Mouse (Mus musculus) neural tube, embryonic 11.5 days (tissue): ENCODE measurements around the gene Tigit. TPM values are rescaled to one million over a fixed set of nuclear protein-coding genes. Genes with fewer than 3 reads are reported as not detected.

Source experiments
- ATAC-seq: fragments of 200-750 bp; cut with Nextera tagmentation; 2 replicates; pipeline ENCODE4 v1.8.0; 2017; ENCODE audit warnings: moderate number of reproducible peaks, mild to moderate bottlenecking, moderate TSS enrichment, moderate library complexity; ENCODE audit not compliant: insufficient read depth, low FRiP score, low TSS enrichment
- DNase-seq: peaks from one replicate; pipeline ENCODE4 v3.0.0-alpha.2; 2015; ENCODE audit warnings: low spot score
- H3K27ac ChIP-seq: fragments of 300-500 bp; sonication (generic); 2 replicates; pipeline ENCODE4 v1.5.1; 2014; ENCODE audit warnings: low read depth, mild to moderate bottlenecking, low read length
- H3K27me3 ChIP-seq: fragments of 300-500 bp; sonication (generic); 2 replicates; pipeline ENCODE4 v1.6.1; 2014; ENCODE audit warnings: mild to moderate bottlenecking, low read length, mixed read lengths; ENCODE audit not compliant: control insufficient read depth, insufficient read depth
- H3K36me3 ChIP-seq: fragments of 300-500 bp; sonication (generic); 2 replicates; pipeline ENCODE4 v1.6.1; 2014; ENCODE audit warnings: mild to moderate bottlenecking, low read length, moderate library complexity, mixed read lengths; ENCODE audit not compliant: control insufficient read depth, insufficient read depth
- H3K4me1 ChIP-seq: fragments of 300-500 bp; sonication (generic); 2 replicates; pipeline ENCODE4 v1.6.1; 2014; ENCODE audit warnings: low read length, mixed read lengths; ENCODE audit not compliant: control insufficient read depth, insufficient read depth
- H3K4me2 ChIP-seq: fragments of 300-500 bp; sonication (generic); 2 replicates; pipeline ENCODE4 v1.6.1; 2014; ENCODE audit warnings: low read depth, mild to moderate bottlenecking, moderate library complexity
- H3K4me3 ChIP-seq: fragments of 300-500 bp; sonication (generic); 2 replicates; pipeline ENCODE4 v1.5.1; 2014; ENCODE audit warnings: low read depth, low read length
- H3K9ac ChIP-seq: fragments of 300-500 bp; sonication (generic); 2 replicates; pipeline ENCODE4 v1.6.1; 2014; ENCODE audit warnings: mild to moderate bottlenecking, low read length
- H3K9me3 ChIP-seq: fragments of 300-500 bp; sonication (generic); 2 replicates; pipeline ENCODE4 v1.6.1; 2016; ENCODE audit warnings: low read length; ENCODE audit not compliant: control insufficient read depth
- WGBS: fragments of 180-500 bp; shearing (Covaris S2); extraction: QIAGEN DNeasy Blood & Tissue Kit; methylation state at CpG from one replicate; pipeline ENCODE4 v1.1.7; 2014; 5-methylcytosine and 5-hydroxymethylcytosine counted together
- polyA plus RNA-seq: library from polyadenylated mRNA; unstranded; fragments of >200 nt; fragmentation: Nextera tagmentation; extraction: Ambion mirVana; gene quantifications from 2 replicates; pipeline ENCODE4 v1.2.1, GENCODE M21; 2014

The Tigit gene
- polyA plus RNA-seq, 1 experiment from 2014 or later, result not detected

DNA sequence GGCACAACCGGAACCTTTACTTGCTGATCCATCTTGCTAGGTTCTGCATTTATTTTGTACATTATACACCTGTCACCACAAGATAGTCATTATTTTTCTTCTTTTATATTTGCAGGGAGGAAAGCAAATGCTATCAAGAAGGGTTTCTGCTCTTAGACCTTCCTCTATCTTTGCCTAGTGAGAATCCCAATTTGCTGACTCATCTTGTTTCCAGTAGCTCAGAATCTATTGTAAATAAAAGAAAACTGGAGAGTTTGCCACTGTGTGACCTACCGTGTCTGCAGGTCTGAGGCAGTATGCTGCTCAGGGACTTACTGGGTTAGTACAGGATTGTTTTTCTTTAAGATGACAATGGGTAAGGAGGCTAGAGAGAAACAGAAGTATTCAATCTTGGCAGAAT, 24.0 kb upstream of the Tigit start:
- WGBS, result 89% methylated on average over 2 of the region's 2 CpGs
- DNase-seq (no peak), ATAC-seq (no peak)
- no peak overlapping the region for H3K27ac ChIP-seq
- no peaks in the 10 kb centered on the region for H3K9me3 ChIP-seq
- no peaks in the 10 kb centered on the region for H3K4me1 ChIP-seq
- no peaks in the 10 kb centered on the region for H3K36me3 ChIP-seq
- no peaks in the 10 kb centered on the region for H3K27me3 ChIP-seq
- no peak overlapping the region for H3K9ac ChIP-seq
- no peak overlapping the region for H3K4me2 ChIP-seq
- H3K4me3 ChIP-seq, result no peak overlapping the region

DNA sequence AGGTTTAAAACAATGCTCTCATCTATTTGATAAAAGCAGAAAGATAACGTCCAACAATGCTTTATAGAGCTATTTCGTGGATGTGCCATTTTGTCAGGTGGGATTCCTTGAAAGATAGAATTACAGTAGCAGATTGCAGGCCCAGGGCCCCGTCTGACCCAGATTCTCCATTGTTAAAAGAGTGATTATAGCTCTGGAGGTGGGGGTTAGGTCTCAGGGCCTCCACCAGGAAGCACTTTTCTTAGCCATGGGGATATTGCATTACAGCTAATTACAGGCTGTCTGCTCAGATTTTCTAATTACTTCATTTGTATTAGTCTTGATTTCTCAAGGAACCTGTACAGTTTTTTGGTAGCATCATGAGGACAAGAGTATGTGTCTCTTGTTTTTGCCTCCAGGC, 10.5 kb upstream of the Tigit start:
- Histone ChIP-seq H3K4me3 (no peak overlapping the region), H3K9ac (no peak overlapping the region), H3K9me3 (no peaks in the 10 kb centered on the region), H3K27me3 (no peaks in the 10 kb centered on the region), H3K4me1 (no peaks in the 10 kb centered on the region), H3K27ac (no peak overlapping the region), H3K4me2 (no peak overlapping the region), H3K36me3 (no peaks in the 10 kb centered on the region)
- ATAC-seq (no peak), DNase-seq (no peak)
- 76% methylated on average over 3 of the region's 3 CpGs for WGBS

DNA sequence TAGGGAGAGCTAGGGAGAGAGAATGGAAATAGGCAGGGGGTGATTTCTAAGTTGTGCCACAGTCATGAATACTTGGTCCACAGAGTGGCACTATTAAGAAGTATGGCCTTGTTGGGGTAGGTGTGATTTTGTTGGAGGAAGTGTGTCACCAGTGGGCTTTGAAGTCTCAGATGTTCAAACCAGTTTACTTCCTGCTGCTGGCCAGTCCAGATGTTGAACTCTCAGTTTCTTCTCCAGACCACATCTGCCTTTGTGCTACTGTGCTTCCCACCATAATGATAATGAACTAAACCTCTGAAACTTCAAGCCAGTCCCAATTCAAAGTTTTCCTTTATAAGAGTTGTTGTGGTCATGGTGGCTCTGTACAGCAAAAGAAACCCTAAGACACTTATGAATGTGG, 8.8 kb upstream of the Tigit start:
- Histone ChIP-seq H3K27ac (no peak overlapping the region), H3K4me1 (no peaks in the 10 kb centered on the region)
- ATAC-seq, result no peak

DNA sequence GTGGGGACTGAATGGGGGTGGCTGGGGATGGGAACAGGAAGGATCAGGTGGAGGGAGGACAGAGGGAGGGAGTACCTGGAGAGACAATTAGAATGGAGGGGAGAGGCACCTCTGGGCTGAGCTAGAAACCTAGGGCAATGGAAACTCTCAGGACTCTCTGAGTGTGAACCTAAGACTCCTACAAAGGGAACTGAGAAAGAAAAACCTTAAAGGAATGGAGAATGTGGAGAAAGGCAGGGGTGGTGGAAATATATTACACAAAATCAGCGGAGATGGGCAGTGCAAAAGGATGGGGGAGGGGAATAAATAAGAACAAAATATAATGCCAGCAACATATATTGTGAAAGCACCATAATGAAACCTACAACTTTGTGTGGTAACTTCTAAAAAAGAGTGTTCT, 8.0 kb upstream of the Tigit start:
- no peak for DNase-seq
- 85% methylated on average over 1 of the region's 1 CpGs for WGBS
- no peak overlapping the region for H3K4me2 ChIP-seq

More for the DNA sequence above, 8.8 kb upstream of the Tigit start:
- Histone ChIP-seq H3K27me3 (no peaks in the 10 kb centered on the region), H3K36me3 (no peaks in the 10 kb centered on the region), H3K4me2 (no peak overlapping the region), H3K9ac (no peak overlapping the region), H3K9me3 (no peaks in the 10 kb centered on the region), H3K4me3 (no peak overlapping the region)
- no peak for DNase-seq

DNA sequence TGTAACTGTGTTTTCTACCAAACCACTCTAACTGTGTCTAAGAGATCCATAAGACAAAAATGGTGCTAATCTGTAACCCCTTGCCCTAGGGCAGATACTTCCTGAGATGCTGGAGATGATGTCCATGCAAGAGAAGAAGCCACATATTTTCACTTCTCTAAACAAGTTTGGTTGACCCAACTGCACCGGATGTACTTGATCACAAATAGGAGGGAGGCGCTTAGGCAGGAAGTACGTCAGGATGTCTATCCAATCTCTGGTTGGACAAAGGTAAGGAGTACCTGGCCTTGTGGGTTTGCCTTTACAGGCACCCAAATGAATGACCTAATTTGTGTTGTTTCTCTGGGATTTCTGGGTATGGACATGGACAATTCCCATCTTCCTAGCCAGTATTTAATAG, 4.3 kb upstream of the Tigit start:
- no peak for ATAC-seq
- Histone ChIP-seq H3K27me3 (no peaks in the 10 kb centered on the region), H3K9ac (no peak overlapping the region), H3K4me1 (no peaks in the 10 kb centered on the region), H3K4me2 (no peak overlapping the region), H3K9me3 (no peaks in the 10 kb centered on the region), H3K36me3 (no peaks in the 10 kb centered on the region), H3K27ac (no peak overlapping the region), H3K4me3 (no peak overlapping the region)
- no peak for DNase-seq
- WGBS, result 98% methylated on average over 3 of the region's 3 CpGs

More for the DNA sequence above, 8.0 kb upstream of the Tigit start:
- Histone ChIP-seq H3K9ac (no peak overlapping the region), H3K27ac (no peak overlapping the region), H3K4me3 (no peak overlapping the region), H3K27me3 (no peaks in the 10 kb centered on the region), H3K4me1 (no peaks in the 10 kb centered on the region), H3K9me3 (no peaks in the 10 kb centered on the region), H3K36me3 (no peaks in the 10 kb centered on the region)
- no peak for ATAC-seq

DNA sequence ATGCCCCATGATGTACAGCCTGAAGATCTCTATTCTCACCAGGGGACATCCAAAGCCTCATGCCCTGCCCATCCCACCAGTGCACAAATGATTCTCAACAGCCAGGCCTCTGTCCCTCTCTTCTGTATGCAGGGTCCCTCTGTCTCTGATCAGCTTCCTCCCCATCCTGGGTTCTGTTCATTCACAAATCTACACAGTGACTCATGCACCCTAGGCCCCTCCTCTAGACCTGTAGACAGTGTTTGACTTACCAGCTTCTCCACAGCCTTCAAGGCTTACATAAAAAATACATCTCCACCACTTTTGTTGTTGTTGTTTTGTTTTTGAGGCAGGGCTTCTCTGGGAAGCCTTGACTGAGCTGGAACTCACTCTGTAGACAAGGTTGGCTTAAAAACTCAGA, 915 bp upstream of the Tigit start:
- H3K4me3 ChIP-seq, result no peak overlapping the region
- no peak overlapping the region for H3K4me2 ChIP-seq
- no peak overlapping the region for H3K9ac ChIP-seq
- no peaks in the 10 kb centered on the region for H3K4me1 ChIP-seq
- H3K36me3 ChIP-seq, result no peaks in the 10 kb centered on the region
- no peak overlapping the region for H3K27ac ChIP-seq
- DNase-seq (no peak), ATAC-seq (no peak)
- no peaks in the 10 kb centered on the region for H3K9me3 ChIP-seq
- H3K27me3 ChIP-seq, result no peaks in the 10 kb centered on the region

DNA sequence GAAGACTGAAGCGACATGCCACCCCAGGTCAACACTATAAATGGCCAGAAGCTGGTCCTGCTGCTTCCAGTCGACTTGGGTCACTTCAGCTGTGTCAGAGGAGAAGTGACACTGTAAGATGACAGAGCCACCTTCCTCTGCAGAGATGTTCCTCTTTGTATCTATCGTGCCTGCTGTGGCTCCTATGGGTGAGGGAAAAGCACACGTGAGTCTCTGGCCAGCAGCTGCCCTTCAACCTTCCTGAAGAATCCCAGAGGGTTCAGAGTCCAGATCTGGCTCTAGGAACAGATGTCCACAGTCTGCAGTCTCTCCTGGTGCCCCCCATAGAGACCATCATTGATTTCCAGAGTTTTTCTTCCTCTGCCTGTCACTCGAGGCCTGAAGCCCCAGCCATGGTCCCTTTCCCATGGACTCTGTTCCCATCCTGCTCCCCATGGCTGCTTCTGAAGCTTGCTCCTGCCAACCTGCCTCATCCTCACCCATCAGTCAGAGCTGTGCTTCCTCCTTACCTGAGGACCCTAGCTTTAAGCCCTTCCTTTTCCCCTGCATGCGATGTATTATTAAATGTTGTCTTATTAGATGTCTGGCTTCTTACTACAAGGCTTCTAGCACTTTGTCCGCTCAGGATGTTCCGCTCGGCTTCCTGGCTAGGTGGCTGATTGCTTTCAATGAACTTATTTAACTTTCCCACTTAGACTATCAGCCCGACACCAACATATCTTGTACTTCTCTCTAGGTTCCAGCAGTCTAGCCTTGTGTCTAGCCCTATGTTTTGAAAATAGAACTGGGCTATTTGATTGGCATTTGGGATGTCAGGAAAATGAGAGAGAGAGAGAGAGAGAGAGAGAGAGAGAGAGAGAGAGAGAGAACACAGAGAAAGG, 1.6 kb downstream of the Tigit start:
- Histone ChIP-seq H3K4me1 (no peaks in the 10 kb centered on the region), H3K9ac (no peak overlapping the region), H3K27me3 (no peaks in the 10 kb centered on the region), H3K9me3 (no peaks in the 10 kb centered on the region), H3K4me2 (no peak overlapping the region), H3K4me3 (no peak overlapping the region), H3K27ac (no peak overlapping the region), H3K36me3 (no peaks in the 10 kb centered on the region)
- DNase-seq, result no peak
- ATAC-seq, result no peak
- whole genome bisulfite sequencing, result 87% methylated on average over 10 of the region's 10 CpGs

DNA sequence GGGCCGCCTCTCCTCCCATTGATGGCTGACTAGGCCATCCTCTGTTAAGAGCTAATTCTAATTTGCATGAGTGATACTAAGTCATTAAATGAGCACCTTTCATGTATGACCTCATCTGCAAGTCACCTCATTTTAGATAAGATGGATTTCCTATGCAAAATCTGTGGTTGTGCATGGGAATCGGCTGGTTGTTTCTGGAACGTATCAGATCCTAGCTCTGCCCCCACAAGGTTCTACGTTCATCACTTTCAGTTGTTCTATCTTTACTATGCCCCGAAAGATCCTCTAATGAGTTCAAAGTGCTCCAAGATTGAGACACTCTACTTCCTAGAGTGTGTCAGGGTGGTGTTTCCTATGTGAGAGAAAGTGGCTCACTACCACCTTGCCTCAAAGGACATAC, 2.4 kb downstream of the Tigit start:
- 96% methylated on average over 5 of the region's 5 CpGs for WGBS
- H3K9ac ChIP-seq, result no peak overlapping the region
- no peak overlapping the region for H3K27ac ChIP-seq
- H3K4me2 ChIP-seq, result no peak overlapping the region
- H3K27me3 ChIP-seq, result no peaks in the 10 kb centered on the region
- no peaks in the 10 kb centered on the region for H3K36me3 ChIP-seq
- H3K4me1 ChIP-seq, result no peaks in the 10 kb centered on the region
- DNase-seq (no peak), ATAC-seq (no peak)
- H3K4me3 ChIP-seq, result no peak overlapping the region
- no peaks in the 10 kb centered on the region for H3K9me3 ChIP-seq

DNA sequence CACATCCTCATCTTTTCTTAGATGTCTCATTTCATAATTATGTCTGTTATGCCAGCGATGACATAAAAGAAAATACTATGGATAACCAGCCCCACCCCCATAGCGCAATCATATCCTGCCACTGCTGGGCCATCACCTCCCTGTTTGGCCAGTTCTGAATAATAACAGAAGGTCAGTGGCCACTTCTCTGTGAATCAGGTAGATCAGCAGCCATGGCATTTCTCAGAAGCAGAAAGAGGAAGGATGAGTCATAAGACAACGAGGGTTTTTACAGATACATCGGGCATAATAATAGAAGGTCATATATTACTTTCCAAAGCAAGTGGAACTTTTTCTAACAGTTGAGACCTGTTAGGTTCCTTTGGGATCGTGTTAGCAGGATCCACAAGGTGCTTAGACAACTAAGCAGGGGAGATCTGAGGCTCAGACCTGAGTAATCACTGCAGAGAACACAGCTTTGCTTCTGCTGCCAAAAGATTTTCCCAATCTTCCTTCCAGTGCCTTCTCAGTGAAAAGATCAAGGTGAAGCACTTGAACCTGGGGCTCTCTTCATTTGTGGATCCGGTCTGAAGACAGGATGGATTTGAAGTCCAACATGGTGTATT, 8.7 kb downstream of the Tigit start:
- Histone ChIP-seq H3K27ac (no peak overlapping the region), H3K9me3 (no peaks in the 10 kb centered on the region), H3K4me2 (no peak overlapping the region), H3K4me3 (no peak overlapping the region), H3K27me3 (no peaks in the 10 kb centered on the region), H3K9ac (no peak overlapping the region), H3K36me3 (no peaks in the 10 kb centered on the region), H3K4me1 (no peaks in the 10 kb centered on the region)
- 84% methylated on average over 6 of the region's 6 CpGs for WGBS
- no peak for ATAC-seq
- DNase-seq, result no peak
